Mouse (Mus musculus) liver (tissue): ENCODE data around the gene Gm10959.

Source experiments
- DNase-seq: peaks from one replicate; pipeline ENCODE4 v3.0.0-alpha.2; 2020; ENCODE audit warnings: mixed read lengths

Gm10959 gene

DNA sequence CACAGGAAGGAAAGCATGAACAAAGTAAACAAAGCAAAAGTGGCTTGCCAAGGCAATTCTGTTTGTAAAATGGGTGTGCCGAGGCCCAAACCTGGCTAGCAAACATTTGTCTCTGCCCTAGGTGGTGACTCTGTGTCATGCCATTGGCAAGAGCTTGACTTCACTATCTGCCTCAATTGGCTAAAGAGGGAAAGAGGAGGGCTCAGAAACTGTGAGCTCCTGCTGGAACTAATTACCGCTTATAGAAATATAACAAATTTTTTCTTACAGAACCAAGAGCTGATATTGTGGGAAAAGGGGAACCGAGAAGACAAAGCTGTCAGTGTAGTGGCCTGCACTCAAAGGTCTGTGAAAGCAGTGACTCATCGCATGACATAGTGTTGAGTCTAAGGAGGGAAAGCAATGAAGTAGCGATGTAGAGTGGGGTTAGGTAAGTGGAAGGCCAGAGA lies 30.8 kb downstream of the Gm10959 start:
- DNase-seq, result no peak

DNA sequence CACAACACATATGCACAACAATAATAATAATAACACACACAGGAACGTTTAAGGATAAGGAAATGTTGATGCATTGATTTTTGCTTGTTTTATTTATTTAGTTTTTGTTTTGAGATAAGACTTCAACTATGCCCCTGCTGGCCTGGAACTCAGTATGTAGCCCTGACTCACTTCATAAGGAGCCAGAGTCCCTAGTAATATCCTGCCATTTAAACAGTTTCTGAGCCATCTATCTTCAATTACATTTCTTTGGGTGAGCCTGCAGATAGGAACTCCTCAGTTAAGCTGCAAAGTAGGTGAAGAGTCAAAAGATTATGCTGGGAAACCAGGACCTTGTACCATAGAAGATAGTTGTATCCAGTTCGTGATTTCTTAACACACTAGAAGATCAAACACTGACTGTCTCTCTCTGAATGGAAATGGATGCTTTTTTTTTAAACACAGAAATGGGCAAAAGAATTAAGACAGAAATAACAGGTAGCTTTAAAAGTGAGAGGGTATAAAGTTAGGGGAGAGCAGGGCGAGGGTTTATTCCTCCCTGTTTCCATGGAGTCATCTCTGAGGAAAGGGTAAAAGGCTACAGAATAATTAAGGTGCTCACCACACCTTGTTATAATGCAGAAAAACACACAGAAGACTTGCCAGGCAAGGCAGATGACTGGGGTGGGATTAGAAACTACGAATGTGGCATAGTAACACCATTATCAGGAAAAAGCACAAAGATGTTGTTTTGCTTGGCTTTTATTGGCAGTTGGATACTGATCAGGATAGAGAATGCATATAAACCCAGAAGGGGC lies 31.5 kb downstream of the Gm10959 start:
- no peak for DNase-seq

DNA sequence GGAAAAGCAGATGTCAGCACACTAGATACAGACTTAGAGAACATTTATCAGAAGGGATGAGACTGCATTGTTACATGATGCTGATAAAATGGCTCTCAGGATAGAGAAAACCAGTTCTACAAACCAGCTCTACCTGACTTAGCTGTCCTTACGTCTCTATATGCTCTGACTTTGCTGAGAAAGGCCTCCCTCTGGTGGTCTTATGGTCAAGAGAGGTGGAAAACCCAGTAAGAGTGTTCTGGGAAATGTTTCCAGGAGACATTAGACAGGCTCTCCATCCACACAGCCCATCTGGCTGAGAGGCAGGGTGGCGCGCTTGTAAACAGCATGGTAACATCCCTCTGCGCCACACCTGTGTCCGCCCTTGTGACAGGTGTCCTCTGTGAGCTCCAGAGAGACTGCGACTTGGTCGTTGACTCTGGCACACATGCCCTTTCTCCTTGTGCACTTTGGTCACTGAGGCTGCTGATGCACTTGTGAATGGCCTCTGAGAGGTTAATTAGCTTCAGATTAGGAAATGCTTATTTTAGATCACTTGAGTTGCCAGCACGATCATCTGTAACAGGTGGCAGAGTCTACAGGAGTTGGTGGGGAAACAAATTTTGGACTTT lies 40.4 kb downstream of the Gm10959 start:
- DNase-seq, result no peak

GRCm38 (mm10) chr3:122877543-122877942 lies 41.6 kb downstream of the Gm10959 start:
- no peak for DNase-seq

DNA sequence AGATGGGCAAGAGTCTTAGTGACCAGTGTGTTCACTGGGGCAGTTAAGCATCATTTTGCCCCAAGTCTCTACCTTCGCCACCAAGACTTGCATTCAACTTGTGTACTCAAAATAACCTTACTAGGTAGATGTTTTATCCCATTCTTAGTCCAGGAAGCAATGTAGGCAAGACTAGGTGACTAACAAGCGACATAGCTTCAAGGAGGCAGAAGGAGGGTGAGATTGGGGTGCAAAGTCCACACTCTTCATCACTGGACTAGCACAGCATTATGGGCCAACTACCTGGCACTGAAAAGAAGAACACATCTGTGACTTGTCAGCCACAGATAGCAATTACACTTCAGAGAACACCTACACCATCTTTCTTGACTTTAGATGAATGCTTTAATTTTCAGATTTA lies 42.3 kb downstream of the Gm10959 start:
- no peak for DNase-seq

DNA sequence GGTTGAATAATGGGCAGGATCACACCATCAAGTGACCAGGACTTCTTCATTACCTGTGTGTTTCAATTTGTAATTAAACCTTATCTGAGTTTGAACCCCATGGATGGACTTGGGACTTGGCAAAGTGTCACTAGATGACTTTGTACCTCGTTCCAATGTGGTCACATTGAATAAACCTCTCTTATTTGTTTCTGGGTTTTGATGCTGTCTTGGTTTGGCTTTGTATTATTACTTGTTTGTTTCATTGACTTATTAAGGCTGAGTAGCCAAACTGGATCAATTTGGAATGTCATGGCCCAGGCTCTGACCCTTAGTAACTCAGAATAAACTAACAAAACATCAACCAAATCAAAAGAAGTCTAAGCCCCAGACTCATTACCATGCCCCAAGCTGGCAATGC lies 47.6 kb downstream of the Gm10959 start:
- DNase-seq, result no peak

DNA sequence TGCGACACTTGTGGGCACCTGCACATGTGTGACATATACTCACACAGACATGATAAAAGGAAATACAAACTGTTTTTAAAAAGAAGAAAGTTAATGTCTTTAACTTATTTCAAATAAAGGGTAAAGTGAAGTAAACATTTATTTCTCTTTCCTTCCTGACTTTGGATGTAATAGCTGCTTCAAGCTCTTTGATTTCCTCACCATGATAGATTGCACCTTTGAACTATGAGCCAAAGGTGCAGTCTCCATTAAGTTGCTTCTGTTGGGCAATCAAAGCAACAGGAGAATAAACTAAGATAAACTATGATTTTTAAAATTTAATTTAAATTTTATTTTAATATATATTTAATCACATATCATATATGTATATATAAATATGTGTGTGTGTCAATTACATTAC lies 50.9 kb downstream of the Gm10959 start:
- DNase-seq, result no peak

- no peak for DNase-seq
Measured at GRCm38 (mm10) chr3:122865092-122865491, 54.1 kb downstream of the Gm10959 start.
